Mouse (Mus musculus): ENCODE results near the gene Plxnb1. TPM values are rescaled to one million over a fixed set of nuclear protein-coding genes. Genes with fewer than 3 reads are reported as not detected.

Gene Plxnb1
- 1.0 TPM for polyA plus RNA-seq (2014; fragmentation: Illumina TruSeq; extraction: RNeasy Lipid Tissue Mini Kit (QIAGEN cat#74804); ENCODE audit: low read depth, low replicate concordance)

DNA sequence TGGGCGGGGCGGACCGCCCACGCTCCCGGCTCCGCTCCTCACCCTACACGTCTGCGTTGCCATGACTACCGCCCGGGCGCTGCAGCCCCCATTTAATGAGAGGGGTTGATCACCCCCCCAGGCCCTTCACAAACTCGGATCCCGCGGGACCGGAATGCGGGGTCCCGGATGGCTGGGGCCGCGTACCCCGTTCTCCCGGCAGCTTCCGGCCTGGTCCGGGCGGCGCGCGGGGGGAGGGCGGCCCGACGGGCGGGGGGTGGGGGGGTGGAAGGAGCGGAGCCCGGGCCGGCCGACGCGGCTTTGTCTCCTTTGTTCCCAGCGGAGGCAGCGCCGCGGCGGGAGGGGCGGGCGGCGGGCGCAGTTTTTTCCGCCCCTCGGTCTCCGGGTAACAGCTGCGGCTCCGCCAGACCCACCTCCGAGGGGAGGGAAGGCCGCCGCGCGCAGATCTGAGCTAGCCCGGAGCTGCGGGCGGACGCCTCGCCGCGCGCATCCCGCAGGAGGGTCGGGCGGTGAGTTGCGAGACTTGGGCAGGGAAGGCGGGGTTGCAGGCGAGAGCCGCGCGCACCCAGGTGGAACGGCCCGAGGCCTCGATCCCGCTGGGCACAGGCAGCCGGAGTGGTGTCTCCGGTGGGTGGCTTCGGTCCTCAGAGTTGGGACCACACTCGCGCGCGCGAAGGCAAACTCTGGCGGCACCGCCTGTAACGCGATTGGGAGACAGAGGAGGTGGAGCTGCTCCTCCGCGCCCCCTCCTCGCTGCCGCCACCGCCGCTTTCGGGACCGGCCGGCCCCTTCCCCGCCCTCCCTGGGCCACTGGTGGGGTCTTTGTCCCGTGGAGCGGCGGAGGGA is at the start of gene Plxnb1:
Plxnb1 (plus strand) TSS at position 253 of the 846 bp plus-strand sequence.

DNA sequence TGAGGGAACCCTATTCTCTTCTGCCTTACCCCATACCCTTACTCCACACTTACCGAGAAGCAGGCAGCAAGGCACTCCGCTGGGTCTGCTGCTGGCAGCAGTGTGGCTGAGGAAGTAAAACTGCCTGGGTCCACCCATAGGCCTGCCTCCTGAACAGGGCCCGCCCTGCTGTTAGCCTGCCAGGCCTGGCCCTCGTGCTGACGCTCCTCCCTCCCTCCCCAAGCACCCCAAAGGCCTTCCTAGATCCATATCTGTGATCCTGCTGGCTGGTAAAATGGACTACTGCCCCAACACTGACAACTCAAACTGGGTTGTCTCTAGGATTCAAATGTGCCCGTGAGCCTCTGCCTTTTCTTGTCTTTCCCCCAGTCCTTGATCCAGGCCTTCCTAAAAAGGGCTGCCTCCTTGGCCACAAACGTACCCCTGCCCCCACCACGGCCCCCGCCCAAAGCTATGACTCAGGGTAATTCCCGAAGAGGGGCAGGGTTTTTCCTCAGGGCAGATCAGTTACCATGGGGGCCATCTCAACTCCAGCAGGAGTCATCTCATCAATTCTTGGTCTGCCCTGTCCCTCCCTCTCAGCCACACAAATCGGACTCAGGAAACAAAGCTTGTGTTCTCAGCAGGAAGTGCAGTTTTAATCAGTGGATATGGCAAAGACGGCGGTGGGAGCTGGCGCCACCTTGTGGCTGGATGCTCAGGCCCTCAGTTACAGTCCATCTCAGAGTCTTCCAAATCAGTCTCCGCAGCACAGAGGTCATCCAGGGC is 35.9 kb upstream of the Plxnb1 start, which contains the start of gene Trex1:
Trex1 (minus strand) TSS at position 599 of the 768 bp plus-strand sequence.

DNA sequence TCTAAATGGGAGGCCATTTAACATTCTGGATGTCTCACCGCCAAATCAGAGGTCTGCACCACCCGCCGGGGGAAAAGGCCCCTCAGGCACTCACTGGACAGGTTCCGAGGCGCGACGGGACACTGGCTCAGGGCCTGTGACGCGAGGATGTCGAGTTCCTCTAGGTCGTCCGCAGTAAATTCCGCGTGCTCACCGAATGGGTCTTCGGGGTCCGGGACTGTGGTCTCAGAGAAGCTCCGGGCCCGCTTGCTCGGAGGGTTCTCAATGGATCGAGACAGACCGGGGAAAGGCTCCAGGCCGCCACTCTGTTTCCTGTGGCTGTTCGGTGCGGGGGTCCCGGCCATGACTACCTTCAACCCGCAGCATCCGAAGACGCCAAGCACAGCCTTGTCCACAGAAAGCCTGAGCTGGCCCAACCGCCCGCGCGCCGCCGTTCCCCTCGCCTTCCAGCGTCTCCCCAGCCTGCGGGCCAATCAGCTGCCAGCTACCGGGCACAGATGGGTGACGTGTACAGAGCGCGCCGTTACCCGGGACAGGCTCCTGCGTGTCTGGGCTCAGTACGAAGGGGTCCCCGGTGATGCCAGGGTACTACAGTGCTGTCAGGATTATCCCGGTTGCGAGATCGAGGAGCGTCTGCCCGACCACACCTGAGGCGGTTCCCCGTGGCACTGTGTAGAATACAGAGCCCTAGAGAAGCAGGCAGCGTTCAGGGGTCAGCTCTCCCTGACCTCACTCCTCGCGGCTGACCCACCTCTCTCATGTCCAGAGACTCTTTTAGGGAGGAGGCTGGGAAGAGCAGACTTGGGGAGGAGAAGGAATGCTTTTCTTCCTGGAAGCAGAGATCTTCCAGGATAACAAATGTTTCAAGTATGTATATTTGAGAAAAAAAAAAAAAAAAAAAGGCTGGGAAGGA is 21.3 kb upstream of the Plxnb1 start, which contains the start of gene Atrip:
Atrip (minus strand) TSS at position 464 of the 913 bp plus-strand sequence.

DNA sequence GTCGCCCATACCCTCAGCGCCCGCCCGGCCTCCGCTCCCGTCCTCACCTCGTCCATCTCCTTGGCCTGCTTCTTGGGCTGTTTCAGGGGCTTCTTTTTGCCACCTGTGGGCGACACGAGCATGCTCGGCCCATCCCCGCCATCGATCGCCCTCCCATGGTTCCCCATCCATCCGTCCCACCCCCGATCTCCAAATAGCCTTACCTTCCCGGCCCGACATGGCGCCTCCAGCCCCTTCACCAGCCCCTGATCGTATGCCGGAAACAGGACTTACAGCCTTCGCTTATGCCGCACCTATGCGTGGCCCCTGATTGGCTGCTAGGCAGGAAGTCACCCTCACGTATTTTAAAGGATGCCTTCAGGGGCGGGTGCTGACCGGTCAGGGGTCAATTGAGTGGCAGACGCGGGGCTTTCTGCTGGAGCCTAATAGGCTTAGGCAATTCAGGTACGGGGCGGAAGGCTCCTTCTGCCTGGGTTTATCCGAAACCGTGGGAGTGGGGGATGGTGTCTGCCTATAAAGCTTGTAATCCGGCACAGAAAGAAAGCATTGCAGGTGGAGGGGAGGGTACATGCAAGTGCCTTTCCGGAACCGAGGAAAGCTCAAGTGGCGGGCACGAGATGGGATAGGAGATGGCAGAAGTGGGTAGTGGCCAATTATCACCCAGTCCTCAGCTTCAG is 12.9 kb upstream of the Plxnb1 start, which contains the start of the genes Ccdc51 and Tma7:
Ccdc51 (plus strand) TSS at position 370 of the 677 bp plus-strand sequence.
Tma7 (minus strand) TSS at position 464 of the 677 bp plus-strand sequence.

DNA sequence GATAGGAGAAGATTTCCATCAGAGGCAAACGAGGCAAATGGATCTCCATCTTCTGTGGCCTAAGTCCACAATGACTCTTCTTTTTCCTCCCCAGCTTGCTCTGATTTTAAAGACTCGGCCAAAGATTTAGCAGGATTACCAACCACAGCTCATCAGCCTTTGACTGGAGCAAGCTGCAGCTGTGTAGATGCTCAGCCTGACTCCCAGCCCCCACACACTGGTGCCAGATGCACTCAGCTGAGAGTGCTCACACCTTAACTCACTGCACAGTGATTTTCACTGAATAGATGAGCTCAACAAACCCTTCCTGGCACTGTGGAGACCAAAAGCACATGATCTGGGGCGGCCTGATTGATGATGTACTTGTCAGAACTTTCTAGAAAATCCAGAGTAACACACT is 66.8 kb downstream of the Plxnb1 start, which contains the start of gene Fbxw21:
Fbxw21 (minus strand) TSS at position 101 of the 400 bp plus-strand sequence.

Other genes starting within 250 kb of the Plxnb1 start
- gene Slc26a6, start 242.1 kb upstream of the Plxnb1 start, polyA plus RNA-seq (2014; fragmentation: Illumina TruSeq; extraction: RNeasy Lipid Tissue Mini Kit (QIAGEN cat#74804); ENCODE audit: low read depth, low replicate concordance): 0.40 TPM
- gene Tmem89, start 180.8 kb upstream of the Plxnb1 start, polyA plus RNA-seq (2014; fragmentation: Illumina TruSeq; extraction: RNeasy Lipid Tissue Mini Kit (QIAGEN cat#74804); ENCODE audit: low read depth, low replicate concordance): not detected
- 108 TPM for gene Uqcrc1, start 158.8 kb upstream of the Plxnb1 start, polyA plus RNA-seq (2014; fragmentation: Illumina TruSeq; extraction: RNeasy Lipid Tissue Mini Kit (QIAGEN cat#74804); ENCODE audit: low read depth, low replicate concordance)
- not detected for gene Col7a1, start 141.8 kb upstream of the Plxnb1 start, polyA plus RNA-seq (2014; fragmentation: Illumina TruSeq; extraction: RNeasy Lipid Tissue Mini Kit (QIAGEN cat#74804); ENCODE audit: low read depth, low replicate concordance)
- not detected for gene Ucn2, start 109.4 kb upstream of the Plxnb1 start, polyA plus RNA-seq (2014; fragmentation: Illumina TruSeq; extraction: RNeasy Lipid Tissue Mini Kit (QIAGEN cat#74804); ENCODE audit: low read depth, low replicate concordance)
- 0.12 TPM for gene Pfkfb4, start 103.6 kb upstream of the Plxnb1 start, polyA plus RNA-seq (2014; fragmentation: Illumina TruSeq; extraction: RNeasy Lipid Tissue Mini Kit (QIAGEN cat#74804); ENCODE audit: low read depth, low replicate concordance)
- 22.6 TPM for gene Shisa5, start 56.8 kb upstream of the Plxnb1 start, polyA plus RNA-seq (2014; fragmentation: Illumina TruSeq; extraction: RNeasy Lipid Tissue Mini Kit (QIAGEN cat#74804); ENCODE audit: low read depth, low replicate concordance)
- not detected for gene Trex1, start 35.7 kb upstream of the Plxnb1 start, polyA plus RNA-seq (2014; fragmentation: Illumina TruSeq; extraction: RNeasy Lipid Tissue Mini Kit (QIAGEN cat#74804); ENCODE audit: low read depth, low replicate concordance)
- 5.9 TPM for gene Atrip, start 21.3 kb upstream of the Plxnb1 start, polyA plus RNA-seq (2014; fragmentation: Illumina TruSeq; extraction: RNeasy Lipid Tissue Mini Kit (QIAGEN cat#74804); ENCODE audit: low read depth, low replicate concordance)
- 2.2 TPM for gene Ccdc51, start 12.9 kb upstream of the Plxnb1 start, polyA plus RNA-seq (2014; fragmentation: Illumina TruSeq; extraction: RNeasy Lipid Tissue Mini Kit (QIAGEN cat#74804); ENCODE audit: low read depth, low replicate concordance)
- gene Tma7, start 12.8 kb upstream of the Plxnb1 start, polyA plus RNA-seq (2014; fragmentation: Illumina TruSeq; extraction: RNeasy Lipid Tissue Mini Kit (QIAGEN cat#74804); ENCODE audit: low read depth, low replicate concordance): 539 TPM
- not detected for gene Fbxw21, start 66.7 kb downstream of the Plxnb1 start, polyA plus RNA-seq (2014; fragmentation: Illumina TruSeq; extraction: RNeasy Lipid Tissue Mini Kit (QIAGEN cat#74804); ENCODE audit: low read depth, low replicate concordance)
- not detected for gene Fbxw13, start 100.6 kb downstream of the Plxnb1 start, polyA plus RNA-seq (2014; fragmentation: Illumina TruSeq; extraction: RNeasy Lipid Tissue Mini Kit (QIAGEN cat#74804); ENCODE audit: low read depth, low replicate concordance)
- gene Fbxw20, start 139.4 kb downstream of the Plxnb1 start, polyA plus RNA-seq (2014; fragmentation: Illumina TruSeq; extraction: RNeasy Lipid Tissue Mini Kit (QIAGEN cat#74804); ENCODE audit: low read depth, low replicate concordance): not detected
- not detected for gene Fbxw14, start 192.3 kb downstream of the Plxnb1 start, polyA plus RNA-seq (2014; fragmentation: Illumina TruSeq; extraction: RNeasy Lipid Tissue Mini Kit (QIAGEN cat#74804); ENCODE audit: low read depth, low replicate concordance)
- not detected for gene Fbxw28, start 244.3 kb downstream of the Plxnb1 start, polyA plus RNA-seq (2014; fragmentation: Illumina TruSeq; extraction: RNeasy Lipid Tissue Mini Kit (QIAGEN cat#74804); ENCODE audit: low read depth, low replicate concordance)

Measured in kidney, adult 10 weeks (tissue).